Mouse (Mus musculus): ENCODE data around the gene Gpatch11. TPM values are rescaled to one million over a fixed set of nuclear protein-coding genes. Genes with fewer than 3 reads are reported as not detected.

Gene Gpatch11
- 1.1 and 1.2 TPM in 2 replicates for polyA plus RNA-seq (2012)

DNA sequence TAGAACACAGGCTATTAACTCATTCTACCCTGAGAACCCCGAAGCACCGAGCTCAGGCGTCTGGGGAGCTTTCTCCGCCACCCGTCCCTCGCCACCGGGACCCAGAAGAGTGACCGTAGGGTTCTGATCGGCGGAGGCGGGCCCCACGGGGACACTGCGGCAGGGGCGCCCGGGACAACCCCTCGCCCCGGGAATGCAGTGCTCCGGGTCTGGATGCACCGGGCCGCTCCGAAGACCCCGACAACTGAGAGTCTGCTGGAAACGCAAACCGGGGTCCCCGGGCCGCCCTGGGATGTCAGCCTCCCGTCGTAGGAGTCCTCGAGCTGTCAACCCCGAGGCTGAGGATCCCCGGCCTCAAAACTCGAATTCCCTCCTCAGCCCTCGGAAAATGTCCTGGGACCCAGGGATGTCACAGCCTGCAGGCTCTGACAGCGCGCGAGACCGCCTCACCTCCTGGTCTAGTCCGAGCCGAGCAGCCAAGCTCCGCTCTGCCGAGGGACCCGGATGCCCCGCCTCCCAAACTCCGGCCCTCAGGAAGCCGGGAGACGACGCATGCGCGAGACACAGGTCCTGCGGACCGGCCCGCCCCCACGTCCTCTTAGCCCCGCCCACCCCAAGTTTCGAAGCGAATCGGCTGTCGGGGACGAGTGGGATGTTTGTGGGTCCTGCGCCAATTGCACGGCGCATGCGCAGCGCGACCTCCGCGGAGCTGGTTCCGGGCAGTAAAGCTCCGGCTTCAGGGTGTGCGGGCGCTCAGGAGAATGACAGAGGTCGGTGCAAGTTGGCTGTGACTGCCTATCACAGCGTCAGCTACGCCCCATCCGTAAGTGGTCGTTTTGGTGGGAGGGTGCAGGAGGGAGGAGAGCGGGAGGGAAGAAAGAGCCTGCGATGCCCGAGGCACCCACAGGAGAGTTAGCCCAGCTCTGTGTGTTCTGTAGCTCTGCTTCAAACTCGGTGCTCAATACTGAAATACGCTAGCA lies at the start of gene Gpatch11, which contains the start of gene Heatr5b:
Gpatch11 (plus strand) TSS at position 712 of the 980 bp plus-strand sequence.
Heatr5b (minus strand) TSS at position 509 of the 980 bp plus-strand sequence.

DNA sequence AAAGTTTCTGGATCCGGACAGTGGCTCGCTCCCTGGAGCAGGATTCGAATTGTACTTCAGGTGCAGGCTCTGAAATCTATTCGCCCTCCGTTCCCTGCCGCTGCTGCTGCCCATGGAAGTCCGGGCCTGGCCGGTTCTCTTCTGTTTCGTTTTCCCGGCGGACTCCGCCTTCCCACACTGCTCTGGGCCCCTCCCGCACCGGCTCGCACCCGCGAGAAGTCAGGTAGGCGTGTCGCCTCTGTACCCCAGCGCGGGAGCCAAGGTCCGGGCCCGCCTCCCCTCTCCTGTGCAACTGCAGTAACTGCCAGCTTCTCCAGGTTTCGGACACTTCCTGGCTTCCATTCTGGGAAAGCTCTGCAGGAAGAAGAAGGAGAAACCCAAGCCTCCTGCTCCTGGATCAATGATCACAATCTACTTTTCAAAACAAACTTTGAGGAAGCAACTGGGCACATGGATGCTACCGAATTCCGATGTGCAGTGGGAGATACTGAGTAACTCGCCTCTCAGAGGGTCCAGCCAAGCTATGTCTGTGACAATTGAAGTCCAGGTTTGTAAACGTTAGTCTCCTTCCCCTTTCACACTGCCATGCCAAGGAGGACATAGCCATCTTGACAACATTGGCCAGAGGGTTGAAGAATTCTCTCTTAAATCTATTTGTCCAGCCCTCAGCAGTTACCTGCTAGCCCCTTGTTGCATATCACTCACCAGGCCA lies 47.2 kb downstream of the Gpatch11 start, which contains the start of gene Eif2ak2:
Eif2ak2 (minus strand) TSS at position 173 of the 712 bp plus-strand sequence.

Other genes with a start within 250 kb of the Gpatch11 start
- gene Strn, start 98.4 kb upstream of the Gpatch11 start, polyA plus RNA-seq (2012): 2.0 and 2.8 TPM in 2 replicates
- gene Heatr5b, start 203 bp upstream of the Gpatch11 start, polyA plus RNA-seq (2012): 1.8 TPM in 2 replicates
- 8.9 and 10.0 TPM in 2 replicates for gene Eif2ak2, start 47.0 kb downstream of the Gpatch11 start, polyA plus RNA-seq (2012)
- not detected in 2 replicates for gene Sult6b1, start 71.4 kb downstream of the Gpatch11 start, polyA plus RNA-seq (2012)
- gene Cebpzos, start 80.9 kb downstream of the Gpatch11 start, polyA plus RNA-seq (2012): 5.0 and 6.2 TPM in 2 replicates
- 37.7 and 48.4 TPM in 2 replicates for gene Cebpz, start 101.5 kb downstream of the Gpatch11 start, polyA plus RNA-seq (2012)
- gene Ndufaf7, start 101.6 kb downstream of the Gpatch11 start, polyA plus RNA-seq (2012): 1.9 and 2.1 TPM in 2 replicates
- gene Prkd3, start 185.2 kb downstream of the Gpatch11 start, polyA plus RNA-seq (2012): 1.3 TPM in 2 replicates
- gene Qpct, start 216.3 kb downstream of the Gpatch11 start, polyA plus RNA-seq (2012): 0.02 TPM in 1 of 2 replicates, not detected in the other

Measured in megakaryocyte-erythroid progenitor cell, adult 5 weeks (primary cell).